Mouse (Mus musculus): ENCODE measurements around the gene Enho.
A peak's percentile ranks its signal among the peaks of the same experiment; 100 is the strongest.

The Enho gene

DNA sequence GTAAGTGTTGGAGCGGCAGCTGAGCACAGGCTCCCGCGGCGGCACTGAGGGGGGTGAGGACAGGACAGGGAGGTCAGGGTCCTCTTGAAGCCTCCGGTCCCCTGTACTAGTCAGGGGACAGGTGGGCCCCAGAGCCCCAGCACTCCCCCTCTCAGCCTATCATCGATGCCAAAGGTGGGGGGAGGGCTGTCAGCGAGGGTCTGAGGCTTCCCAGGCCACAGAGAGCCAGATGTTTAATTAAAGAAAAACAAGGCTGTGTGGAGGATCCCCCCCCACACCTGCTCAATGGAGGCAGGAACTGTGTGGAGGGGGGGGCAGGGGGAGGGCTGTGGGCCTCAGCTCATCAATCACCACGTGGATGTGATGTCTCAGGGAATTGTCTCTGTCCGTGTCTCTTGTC is 23.5 kb upstream of the Enho start:
- no peak for DNase-seq (ENCODE audit: low spot score)

DNA sequence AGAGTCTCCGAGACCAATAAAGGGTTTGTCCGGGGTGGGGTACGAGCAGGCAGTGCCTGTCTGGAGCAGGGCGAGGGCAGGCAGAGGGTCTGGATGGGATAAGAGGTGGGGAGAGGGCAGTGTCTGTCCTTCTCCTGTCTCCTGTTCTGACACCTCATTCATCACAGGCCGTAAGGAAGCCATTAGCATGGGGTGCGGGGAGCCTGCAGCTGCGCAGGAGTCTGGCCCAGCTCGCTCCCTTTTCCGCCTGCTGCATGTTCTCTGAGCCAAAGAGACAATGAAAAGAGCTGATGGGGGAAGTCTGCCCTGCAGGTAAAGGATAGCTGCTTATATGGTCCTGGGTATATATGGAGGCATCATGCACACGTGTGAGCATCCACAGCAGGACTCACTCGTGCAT is 22.6 kb upstream of the Enho start:
- DNase-seq (ENCODE audit: low spot score) = no peak

- DNase-seq (ENCODE audit: low spot score) = no peak
These were observed 20.8 kb upstream of the Enho start for GRCm38 (mm10) chr4:41660851-41661430.

DNA sequence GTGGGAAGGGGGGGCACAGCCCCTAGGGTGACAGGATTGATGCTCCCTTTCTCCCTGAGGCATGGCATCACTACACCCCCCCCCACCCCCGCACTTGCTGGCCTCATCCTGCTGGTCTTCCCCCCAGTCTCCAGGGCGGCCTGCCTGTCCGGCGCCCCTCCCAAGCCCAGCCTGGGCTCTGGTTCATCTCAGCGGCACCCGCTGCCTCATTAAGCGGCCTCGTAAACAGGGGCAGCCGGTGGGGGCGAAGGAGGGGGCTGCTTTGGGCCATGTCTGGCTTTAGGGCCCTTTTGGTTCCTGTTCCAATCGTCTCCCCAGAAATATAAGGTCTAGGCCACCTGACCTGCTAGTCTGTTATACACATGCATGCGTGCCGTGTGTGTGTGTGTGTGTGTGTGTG is 19.4 kb upstream of the Enho start:
- no peak for DNase-seq (ENCODE audit: low spot score)

DNA sequence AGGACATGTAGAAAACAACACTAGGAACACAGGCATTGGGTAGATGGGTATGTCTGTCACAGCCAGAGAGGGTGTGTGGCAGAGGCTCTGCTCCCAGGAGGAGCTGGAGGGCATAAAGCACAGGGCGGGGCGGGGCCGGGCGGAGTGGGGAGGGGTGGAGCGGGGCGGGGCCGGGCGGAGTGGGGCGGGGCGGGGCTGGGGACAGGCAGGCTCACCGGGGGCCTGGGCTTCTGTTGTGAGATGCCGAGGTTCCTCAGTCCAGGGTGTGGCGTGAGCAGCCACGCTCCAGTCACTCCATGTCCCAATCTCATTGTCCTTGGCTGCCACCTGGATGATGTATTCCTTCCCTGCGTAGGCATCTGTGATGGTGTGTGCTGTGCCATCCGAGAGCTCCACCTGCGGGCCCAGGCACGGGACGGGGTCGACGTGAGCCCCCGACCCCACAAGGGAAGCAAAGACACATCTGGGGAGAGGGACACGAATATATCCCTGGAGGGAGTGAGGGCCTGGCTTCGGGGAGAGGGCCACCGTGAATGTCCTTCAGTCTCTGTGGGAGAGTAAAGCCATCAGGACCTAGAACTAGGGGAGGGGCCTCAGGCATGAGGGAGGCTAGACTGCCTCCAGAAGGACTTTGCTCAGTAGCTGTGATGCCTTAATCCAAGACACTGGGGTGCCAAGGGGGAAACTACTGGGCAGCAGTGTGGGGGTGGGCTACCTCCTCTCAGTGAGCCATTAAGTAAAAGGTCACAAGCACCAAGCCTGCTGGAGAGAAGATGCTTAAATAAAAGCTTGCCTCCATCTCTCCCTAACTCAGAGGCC is 18.7 kb upstream of the Enho start:
- no peak for DNase-seq (ENCODE audit: low spot score)

DNA sequence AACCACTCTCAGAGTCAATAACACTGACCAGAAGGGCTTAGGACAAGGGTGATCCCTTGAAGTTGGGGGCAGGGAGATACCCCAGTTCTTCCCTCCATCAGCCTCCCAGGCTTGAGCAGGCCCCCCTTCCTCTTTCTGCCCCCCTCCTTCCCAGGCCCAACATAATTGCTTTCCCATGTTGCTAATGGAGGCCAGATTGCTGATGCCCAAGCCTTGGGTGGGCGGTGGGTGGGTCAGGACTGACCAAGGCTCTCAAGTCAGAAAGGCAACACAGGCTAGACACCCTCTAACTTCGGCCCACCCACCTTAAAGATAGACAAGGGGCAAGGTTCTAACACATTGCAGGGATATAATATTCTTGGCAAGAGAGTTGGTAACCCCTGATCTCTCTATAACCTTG is 15.4 kb upstream of the Enho start:
- DNase-seq (ENCODE audit: low spot score) = no peak

DNA sequence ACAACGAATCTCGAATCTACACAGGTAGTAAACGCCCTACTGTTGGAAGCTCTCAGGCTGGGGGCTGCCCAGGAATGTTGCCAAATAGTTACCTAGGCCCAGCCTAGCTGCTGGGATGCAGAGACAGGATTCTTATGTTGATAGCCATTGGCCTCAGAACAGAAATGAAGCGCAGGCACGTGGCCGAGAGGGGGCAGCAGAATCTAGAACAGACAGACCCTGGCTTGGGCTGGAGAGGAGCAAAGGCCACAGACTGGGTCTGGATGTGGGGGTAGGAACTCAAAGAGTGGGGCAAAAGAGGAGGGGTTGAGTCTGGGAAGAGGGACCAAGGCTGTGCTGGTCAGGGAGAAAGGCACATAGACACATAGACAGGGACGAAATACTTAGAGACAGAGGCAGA is 14.1 kb upstream of the Enho start:
- DNase-seq (ENCODE audit: low spot score) = peak; percentile 69

- DNase-seq (ENCODE audit: low spot score) = no peak
These were observed 13.6 kb upstream of the Enho start for GRCm38 (mm10) chr4:41653730-41654129.

- peak; percentile 78 for DNase-seq (ENCODE audit: low spot score)
These were observed 13.2 kb upstream of the Enho start for GRCm38 (mm10) chr4:41653296-41653695.

DNA sequence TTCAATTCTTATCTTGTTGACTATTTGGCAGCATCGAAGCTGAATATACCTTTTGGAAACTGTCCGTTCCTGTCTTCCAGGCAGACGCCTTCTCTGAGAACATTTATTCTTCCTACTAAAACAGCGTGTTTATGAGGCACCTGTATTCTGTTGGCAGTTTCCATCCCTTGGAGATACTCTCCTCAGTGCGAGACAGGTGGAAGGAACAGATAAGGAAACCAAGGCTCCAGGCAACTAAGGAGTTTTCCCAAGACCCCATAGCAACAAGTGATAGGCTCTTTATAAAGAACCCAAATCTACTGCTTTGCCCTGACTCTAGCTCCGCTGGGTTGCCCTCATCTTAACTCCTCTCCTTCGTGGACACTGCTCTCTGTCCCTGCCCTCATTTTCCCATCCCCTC is 8.5 kb upstream of the Enho start:
- DNase-seq (ENCODE audit: low spot score) = no peak

DNA sequence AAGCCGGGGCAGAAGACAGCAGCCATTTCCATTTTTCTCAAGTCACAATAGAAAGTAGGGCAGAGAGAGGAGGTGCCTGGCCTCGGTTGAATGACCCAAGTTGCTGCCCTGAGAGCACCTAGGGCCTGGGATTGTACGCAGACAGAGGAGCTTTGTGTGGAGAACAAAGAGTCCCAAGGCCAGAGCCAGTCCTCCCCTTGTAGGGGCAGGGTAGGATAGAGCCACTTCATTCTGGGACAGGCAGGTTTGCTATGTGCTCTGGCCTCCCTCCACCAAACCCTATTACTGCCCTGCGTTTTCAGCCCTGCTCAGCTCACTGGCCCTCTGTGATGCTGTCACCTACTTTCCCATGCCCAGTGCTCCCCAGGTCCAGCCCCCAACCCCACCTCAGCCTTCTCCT is 8.0 kb upstream of the Enho start:
- DNase-seq (ENCODE audit: low spot score) = no peak

- DNase-seq (ENCODE audit: low spot score) = no peak
These were observed 5.4 kb upstream of the Enho start for GRCm38 (mm10) chr4:41645488-41645887.

DNA sequence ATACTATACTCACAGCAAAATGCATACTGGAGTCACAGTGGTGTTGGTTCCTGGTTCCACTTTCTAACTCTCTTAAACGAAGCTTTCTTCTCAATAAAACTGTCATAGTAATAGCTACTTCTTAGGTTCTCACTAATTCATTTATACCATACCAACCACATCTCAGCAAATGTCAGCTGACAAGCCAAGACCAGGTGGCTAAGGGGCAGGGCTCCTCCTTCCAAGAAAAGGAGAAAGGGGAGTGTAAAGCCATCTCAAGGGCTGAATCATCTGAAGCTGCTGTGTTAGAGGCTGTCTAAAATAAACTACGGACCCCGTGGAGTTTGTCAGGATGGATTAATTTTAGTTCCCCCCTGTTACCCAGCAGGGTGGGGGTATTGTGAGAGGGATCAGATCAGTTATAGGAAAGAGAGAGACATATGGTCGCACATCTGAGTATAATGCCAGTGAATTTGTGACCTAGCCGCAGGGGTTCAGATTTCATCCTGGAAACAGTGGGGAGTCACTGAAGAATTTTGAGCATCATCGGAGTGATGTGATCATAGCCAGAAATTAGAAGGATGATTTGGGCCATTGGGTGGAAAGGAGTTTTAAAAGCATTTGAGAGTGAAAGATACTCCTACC is 1.2 kb upstream of the Enho start:
- no peak for DNase-seq (ENCODE audit: low spot score)

- DNase-seq (ENCODE audit: low spot score) = no peak
These were observed 796 bp downstream of the Enho start for GRCm38 (mm10) chr4:41639214-41639841.

DNA sequence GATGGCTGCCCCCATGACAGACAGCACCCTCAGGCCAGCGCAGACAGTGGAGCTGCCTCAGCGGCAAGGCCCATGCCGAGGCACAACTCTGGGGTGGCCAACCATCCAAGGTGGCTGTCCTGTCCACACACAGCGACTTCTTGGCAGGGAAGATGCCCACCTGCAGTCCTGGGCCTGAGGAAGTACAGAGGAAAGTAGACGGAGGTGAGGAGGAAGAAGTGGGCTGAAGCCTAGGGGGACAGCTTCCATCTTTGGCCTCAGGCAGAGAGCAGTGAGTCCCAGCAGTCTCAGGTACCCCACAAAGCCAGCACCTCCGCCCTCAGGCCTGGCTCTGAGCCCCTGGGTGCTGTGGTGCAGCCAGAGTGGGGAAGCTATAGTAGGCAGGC is 1.3 kb downstream of the Enho start:
- no peak for DNase-seq (ENCODE audit: low spot score)

DNA sequence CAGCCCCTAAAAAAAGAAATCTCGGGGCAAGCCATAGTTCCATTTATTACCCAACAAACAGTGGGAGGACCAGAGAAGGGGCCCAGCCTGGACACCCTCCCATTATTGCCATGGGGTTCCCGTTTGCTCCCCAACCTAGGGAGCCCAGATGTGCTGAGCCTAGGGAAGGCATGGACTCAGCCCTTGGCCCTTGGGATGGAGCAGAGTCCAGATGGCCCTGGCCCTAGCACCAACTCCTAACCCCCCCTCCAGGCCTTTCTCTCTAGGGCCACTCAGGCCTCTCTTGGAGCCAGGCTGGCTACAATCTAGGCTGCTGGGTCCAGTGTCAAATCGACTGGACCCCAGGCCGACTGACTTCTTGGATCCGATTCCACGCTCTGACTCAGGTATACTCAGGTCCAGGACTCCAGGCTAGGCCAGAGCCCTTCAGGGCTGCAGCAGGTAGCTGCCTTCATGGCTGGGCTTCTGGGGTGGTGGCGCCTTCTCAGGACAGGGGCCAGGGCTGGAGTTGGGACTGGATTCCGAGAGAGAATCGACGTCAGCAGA is 1.9 kb downstream of the Enho start:
- no peak for DNase-seq (ENCODE audit: low spot score)

DNA sequence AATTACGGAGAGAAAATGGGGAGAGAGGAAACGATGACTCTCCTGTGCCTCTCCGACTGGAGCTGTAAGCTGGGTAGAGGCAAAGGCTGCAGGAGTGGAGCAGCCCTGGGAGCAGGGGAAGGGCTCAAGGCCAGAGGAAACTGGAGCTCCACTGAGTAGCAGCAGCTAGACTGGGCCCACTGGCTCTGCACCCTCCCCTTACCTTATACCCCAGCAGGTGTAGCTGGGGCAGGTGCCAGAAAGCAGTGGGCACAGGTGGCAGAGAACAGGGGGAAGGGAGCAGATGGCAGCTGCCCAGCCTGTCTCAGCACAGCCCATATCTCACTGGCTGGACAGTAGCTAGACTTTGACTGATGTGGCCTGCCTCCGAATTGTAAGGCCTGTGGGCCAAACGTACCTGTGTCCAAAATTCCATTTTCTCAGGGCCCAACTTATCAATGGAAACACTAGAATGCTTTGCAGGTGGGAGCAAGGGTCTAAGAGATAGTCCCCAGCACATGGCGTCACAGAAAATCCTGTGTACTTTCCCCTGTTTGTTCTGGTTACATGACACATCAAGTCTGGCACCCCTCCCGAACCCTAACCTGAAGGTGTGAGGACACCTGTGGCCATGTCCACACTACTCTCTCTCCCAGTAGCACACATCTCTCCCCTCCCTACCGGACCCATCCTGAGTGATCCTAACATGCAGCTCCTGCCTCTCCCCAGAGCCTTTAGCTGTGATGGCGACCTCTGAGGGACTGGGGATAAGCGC is 3.1 kb downstream of the Enho start:
- DNase-seq (ENCODE audit: low spot score) = no peak

- no peak for DNase-seq (ENCODE audit: low spot score)
These were observed 3.8 kb downstream of the Enho start for GRCm38 (mm10) chr4:41636366-41636765.

DNA sequence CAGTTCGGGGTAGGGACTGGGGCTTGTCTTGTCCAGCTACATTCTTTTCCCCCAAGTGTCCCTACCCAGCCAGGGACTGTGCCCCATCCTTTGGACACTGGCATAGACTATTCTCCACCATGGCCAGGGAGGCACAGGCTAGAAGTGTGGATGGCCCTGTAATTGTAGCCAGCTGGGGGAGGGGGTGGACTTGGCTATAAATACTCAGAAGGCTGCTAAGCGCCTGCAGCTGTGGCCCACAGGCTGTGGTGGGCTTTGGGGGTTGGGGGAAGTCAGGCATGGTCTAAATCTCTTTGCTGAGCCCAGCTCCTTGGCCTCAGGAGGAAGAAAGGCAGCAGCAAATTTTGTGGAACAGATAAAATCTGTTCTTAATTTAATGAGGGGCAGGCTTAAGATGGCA is 4.2 kb downstream of the Enho start:
- no peak for DNase-seq (ENCODE audit: low spot score)

- DNase-seq (ENCODE audit: low spot score) = no peak
These were observed 4.9 kb downstream of the Enho start for GRCm38 (mm10) chr4:41635224-41635623.

DNA sequence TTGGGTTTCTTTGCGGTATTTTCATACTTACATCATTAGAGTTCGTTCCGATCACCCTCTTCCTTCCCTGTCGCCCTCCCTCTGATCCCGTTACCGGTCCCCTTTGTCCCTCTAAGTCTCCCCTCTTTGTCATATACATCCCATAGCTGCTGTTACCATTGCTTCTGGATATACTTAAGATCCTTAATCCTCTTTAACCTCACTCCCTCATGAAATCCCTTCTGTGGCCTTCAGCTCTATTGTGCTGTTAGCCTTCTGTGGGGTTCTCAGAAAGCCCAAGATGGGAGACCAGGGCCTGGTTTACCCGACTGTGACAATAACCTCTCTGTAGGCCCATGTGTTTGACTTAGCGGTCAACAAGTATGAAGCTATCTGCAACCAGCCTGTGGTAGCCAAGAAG is 5.5 kb downstream of the Enho start:
- DNase-seq (ENCODE audit: low spot score) = no peak

- no peak for DNase-seq (ENCODE audit: low spot score)
These were observed 7.1 kb downstream of the Enho start for GRCm38 (mm10) chr4:41633001-41633400.
